Mouse (Mus musculus) T-helper 17 cell (primary cell): Measurements from ENCODE around the gene Noxo1.

Experiments used
- in situ Hi-C, 2 experiments: fragments of 300-600 bp; cut with MboI, MseI; formaldehyde crosslinking; loops; 1 replicate in 1 of 2; 2 replicates in 1 of 2; pipeline ENCODE4 v1.15.1; 2025; ENCODE audit warnings: high pct_unique_total_duplicates in 2 of 2

Noxo1 gene

GRCm38 (mm10) chr17:24738238-24738637 is 42.2 kb downstream of the Noxo1 start:
- in situ Hi-C loops = loop anchor here in 1 of 2 experiments (5.0 kb wide), 1 partner anchor 149 kb away; the partner anchor contains the start of genes Nubp2 and Spsb3

GRCm38 (mm10) chr17:24739926-24740325 is 43.9 kb downstream of the Noxo1 start:
- in situ Hi-C loops = loop anchor here (5.0 to 10.0 kb wide), 2 partner anchors 145 to 147 kb away; partner anchors contain the start of genes Nubp2 (in 2 of the 2) and Spsb3 (in 2 of the 2)

GRCm38 (mm10) chr17:24742307-24742706 is 46.3 kb downstream of the Noxo1 start:
- in situ Hi-C loops = loop anchor here in 1 of 2 experiments (10.0 kb wide), 1 partner anchor 142 kb away; the partner anchor contains the start of genes Nubp2 and Spsb3

GRCm38 (mm10) chr17:24743896-24744295 is 47.9 kb downstream of the Noxo1 start:
- in situ Hi-C loops = loop anchor here in 1 of 2 experiments (10.0 kb wide), 1 partner anchor 141 kb away; the partner anchor contains the start of genes Nubp2 and Spsb3

- in situ Hi-C loops = loop anchor here in 1 of 2 experiments (10.0 kb wide), 1 partner anchor 140 kb away; the partner anchor contains the start of genes Nubp2 and Spsb3
Measured at GRCm38 (mm10) chr17:24744381-24744780, 48.3 kb downstream of the Noxo1 start.

GRCm38 (mm10) chr17:24745526-24746497 is 49.8 kb downstream of the Noxo1 start:
- in situ Hi-C loops = loop anchor here in 1 of 2 experiments (5.0 to 10.0 kb wide), 2 partner anchors 66 to 139 kb away; partner anchors contain the start of genes Nubp2 and Spsb3

- in situ Hi-C loops = loop anchor here in 1 of 2 experiments (5.0 to 10.0 kb wide), 2 partner anchors 65 to 138 kb away; partner anchors contain the start of genes Nubp2 and Spsb3
Measured at GRCm38 (mm10) chr17:24746986-24747385, 51.0 kb downstream of the Noxo1 start.
